Mouse (Mus musculus): ENCODE data around the gene Clca3a1.
A peak's percentile ranks its signal among the peaks of the same experiment; 100 is the strongest.

Gene Clca3a1

GRCm38 (mm10) chr3:144719088-144719900 lies 41.5 kb downstream of the Clca3a1 start:
- no peak for DNase-seq (ENCODE audit: low read depth)

DNA sequence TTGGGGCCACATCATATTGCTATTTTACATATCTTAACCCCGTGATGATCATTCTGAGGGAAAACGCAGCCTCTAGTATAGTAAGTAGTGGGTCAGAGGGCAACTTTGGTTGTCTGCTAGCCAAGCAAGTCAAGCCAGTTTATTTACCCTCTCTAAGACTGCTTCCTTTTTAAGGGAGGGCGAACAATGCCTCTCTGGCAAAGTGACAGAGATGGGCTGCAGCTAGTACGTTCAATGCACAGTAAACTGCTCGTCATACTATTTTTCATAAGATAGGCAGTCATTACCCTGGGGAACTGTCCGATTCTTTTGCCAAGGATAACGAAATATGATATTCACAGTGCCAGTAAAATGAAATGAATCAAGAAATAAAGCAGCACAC lies 42.1 kb downstream of the Clca3a1 start:
- peak; percentile 30 for DNase-seq (ENCODE audit: low read depth)

GRCm38 (mm10) chr3:144717835-144718234 lies 42.9 kb downstream of the Clca3a1 start:
- no peak for DNase-seq (ENCODE audit: low read depth)

GRCm38 (mm10) chr3:144717121-144717520 lies 43.7 kb downstream of the Clca3a1 start:
- no peak for DNase-seq (ENCODE audit: low read depth)

- DNase-seq (ENCODE audit: low read depth): no peak
Measured at GRCm38 (mm10) chr3:144715901-144716300, 44.9 kb downstream of the Clca3a1 start.

- DNase-seq (ENCODE audit: low read depth): no peak
Measured at GRCm38 (mm10) chr3:144715033-144715432, 45.7 kb downstream of the Clca3a1 start.

DNA sequence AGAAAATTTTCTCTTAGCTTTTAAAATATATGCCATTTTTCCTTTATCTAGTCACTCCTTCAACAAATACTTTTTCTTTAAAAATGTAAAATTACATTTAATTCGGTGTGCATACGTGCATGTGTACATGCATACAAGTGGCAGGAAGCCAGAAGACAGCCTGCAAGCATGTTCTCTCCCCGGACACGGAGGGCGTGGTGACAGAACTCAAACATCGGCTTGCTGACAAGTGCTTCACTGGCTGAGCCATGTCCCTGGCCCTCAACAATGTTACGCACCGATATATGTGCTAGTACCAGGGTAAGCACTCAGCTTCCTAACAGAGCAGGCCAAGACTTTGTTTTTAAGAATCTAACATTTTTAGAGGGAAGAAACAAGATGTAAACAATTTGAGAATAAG lies 46.2 kb downstream of the Clca3a1 start:
- DNase-seq (ENCODE audit: low read depth): no peak

- no peak for DNase-seq (ENCODE audit: low read depth)
Measured at GRCm38 (mm10) chr3:144714126-144714525, 46.7 kb downstream of the Clca3a1 start.

DNA sequence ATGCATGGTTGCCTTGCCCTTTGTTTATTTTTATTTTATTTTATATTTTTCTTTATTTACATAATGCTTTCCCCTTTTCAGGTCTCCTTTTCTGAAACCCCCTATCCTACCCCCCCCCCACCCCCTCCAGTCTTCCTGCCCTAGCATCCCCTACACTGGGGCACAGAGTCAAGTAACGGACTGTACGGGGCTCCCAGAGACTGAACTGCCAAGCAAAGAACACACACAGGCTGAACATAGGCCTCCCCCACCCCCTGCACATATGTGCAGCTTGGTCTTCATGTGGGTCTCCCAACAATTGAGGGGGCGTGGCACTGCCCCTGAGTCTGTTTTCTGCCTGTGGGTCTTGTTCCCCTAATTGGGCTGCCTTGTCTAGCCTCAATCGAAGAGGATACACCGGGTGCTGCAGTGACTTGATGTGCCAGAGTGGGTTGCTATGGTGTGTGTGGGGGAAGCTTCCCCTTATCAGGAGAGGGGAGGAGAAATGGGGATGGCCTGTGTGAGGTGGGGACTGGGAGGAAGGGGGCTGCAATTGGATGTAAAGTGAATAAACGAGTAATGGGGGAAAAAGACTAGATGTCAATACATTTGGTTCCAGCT lies 49.1 kb downstream of the Clca3a1 start:
- no peak for DNase-seq (ENCODE audit: low read depth)

DNA sequence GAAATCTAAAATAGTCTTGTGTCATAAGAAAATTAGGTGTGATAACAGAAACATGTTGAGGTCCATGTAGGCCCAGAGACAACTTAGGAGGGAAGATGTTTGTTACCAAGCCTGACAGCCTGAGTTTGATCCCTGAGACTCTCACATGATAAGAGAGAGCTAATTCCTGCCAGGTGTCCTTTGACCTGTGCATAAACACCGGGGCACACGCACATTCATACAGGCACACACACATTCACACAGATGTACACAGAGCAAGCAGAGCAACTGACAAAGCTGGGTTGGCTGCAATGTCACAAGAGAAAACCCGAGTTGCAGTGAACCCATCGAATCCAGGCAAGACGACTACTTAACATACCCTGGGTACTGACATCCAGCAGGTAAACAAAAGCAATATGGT lies 52.2 kb downstream of the Clca3a1 start:
- no peak for DNase-seq (ENCODE audit: low read depth)

DNA sequence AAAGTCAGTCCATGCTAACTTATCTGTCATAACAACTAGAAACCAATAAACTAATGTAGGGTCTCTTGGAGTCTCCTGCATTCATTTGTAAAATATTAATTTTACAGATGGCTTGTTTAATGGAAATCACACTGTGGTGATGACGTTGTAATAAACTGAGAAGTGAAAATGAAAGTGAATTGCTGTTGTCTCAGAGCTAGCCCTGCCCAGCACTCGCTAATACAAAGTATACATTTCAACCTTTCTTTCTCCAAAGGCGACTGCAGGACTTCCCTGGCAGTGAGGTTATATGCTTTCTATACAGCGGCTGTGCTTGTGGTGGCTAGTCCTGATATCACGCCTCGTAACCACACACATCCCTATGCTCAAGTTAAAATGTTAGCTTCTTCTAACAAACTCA lies 56.8 kb downstream of the Clca3a1 start:
- no peak for DNase-seq (ENCODE audit: low read depth)

DNA sequence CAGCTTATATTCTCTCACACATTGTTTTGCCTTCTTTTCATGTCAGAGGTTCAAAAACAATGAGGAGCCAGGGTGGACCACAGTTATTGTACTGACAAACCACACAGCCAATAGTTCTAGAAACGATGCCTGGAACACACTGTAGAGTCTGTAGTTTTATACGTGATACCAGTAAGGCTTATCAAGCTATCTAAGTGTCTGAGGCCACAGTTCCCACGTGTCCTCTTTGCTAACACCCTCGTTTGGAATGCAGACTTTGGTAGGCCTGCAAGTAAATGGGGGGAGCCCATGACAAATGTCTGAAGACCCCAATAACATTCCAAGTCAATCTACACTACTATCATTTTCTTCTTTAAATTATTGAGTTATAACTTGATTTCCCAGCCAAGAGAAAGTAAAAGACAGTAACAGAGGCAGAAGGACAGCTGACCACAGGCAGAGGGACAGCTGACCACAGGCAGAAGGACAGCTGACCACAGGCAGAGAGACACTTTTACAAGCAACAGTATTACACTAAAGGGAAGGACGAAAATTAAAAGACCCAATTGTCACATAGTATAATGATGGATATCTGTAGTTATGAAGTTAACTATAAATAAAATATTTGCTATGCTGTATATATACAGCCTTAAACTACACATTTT lies 61.9 kb downstream of the Clca3a1 start:
- no peak for DNase-seq (ENCODE audit: low read depth)

- no peak for DNase-seq (ENCODE audit: low read depth)
Measured at GRCm38 (mm10) chr3:144697942-144698341, 62.8 kb downstream of the Clca3a1 start.

DNA sequence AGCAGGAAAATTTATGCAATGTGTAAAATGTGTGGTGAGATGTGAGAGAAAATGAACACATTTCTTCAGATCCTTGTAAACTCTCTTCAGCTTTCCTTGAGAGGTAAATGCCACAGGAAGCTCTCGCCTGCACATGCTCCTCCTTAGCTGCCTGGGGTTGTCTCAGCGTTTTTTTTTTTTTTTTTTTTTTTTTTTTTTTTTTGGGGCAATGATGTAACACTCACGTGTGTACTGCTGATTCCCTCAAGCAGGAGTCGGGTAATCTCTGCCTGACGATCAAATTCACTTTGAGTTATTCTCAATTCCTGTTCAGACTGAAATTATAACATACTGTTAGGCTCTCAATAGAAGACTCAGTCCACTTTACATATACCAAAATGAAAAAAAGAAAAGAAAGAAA lies 63.6 kb downstream of the Clca3a1 start:
- no peak for DNase-seq (ENCODE audit: low read depth)

DNA sequence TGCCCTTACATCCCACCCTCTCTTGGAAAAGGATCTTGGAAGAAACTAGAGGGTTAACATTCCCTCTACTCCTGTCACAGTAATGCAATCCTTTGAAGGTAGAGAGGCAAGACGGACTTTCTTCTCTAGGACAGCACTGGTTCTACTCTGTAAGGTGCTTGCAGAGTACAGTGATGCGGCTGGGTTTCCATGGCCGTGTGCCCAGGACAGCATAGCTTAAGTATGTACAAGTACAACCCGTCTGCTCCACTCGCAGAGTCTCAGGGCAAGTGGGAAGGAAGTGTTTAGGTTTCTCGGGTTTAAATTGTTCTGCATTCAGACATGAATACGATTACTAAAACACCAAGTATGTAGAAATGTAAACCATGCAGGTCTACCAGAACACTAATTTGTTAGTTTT lies 65.8 kb downstream of the Clca3a1 start:
- no peak for DNase-seq (ENCODE audit: low read depth)

DNA sequence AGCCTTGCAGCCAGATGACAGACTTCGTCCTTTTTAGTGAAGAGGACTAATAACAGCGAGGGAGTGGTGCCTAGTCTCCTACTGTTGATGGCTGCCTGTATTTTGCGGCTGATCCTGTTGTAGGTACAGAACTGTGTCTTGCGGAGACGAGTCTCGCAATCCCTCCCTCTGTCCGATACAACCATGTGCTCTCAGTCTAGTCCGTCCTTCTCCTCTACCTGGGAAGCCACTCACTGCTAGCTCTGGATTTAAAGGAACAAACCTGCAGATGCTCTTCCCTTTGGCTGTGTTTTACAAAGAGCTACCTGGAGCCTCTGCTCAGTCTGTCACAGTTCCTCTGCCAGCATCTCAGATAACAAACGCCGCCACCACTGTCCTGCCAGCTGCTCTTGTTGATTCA lies 66.7 kb downstream of the Clca3a1 start:
- DNase-seq (ENCODE audit: low read depth): no peak

DNA sequence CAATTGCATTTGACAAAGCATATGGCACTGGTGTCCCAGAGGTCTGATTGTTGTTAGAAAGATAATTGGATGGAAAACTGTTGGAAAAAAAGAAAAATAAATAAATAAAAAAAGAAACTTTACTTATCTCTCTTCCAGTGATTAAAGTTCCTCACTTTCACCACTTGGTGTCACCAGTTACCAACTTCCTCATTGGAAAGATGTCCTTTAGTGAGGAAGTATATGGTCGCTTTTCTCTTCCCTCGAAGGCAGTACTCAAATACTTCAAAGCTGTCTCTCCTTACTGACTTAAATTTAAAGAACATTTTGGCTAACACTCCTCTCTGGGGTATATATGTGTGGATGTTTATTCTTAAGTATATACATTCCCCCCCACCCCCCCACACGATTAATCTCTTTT lies 68.7 kb downstream of the Clca3a1 start:
- DNase-seq (ENCODE audit: low read depth): no peak

- no peak for DNase-seq (ENCODE audit: low read depth)
Measured at GRCm38 (mm10) chr3:144689236-144689635, 71.5 kb downstream of the Clca3a1 start.

- DNase-seq (ENCODE audit: low read depth): no peak
Measured at GRCm38 (mm10) chr3:144688284-144688683, 72.5 kb downstream of the Clca3a1 start.

GRCm38 (mm10) chr3:144687618-144688017 lies 73.2 kb downstream of the Clca3a1 start:
- no peak for DNase-seq (ENCODE audit: low read depth)

DNA sequence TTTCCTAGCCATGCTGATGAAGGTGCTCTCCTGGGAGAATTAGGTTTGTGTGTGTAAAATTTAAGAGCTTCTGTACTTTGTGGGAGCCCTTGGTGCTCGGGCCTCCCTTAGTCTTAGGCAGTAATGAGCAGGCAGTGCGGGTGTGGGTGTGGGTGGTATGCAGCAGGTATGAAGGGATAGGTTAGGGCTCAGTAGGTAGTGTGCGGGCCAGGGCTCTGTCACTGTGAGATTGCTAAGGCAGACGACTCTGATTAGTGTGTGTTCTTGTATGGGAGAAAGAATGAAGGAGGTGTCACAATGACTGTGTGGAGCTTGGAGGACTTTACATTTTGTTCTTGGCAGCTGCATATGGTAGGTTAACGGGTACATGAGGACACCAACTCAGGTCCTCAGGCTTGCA lies 74.6 kb downstream of the Clca3a1 start:
- no peak for DNase-seq (ENCODE audit: low read depth)

- DNase-seq (ENCODE audit: low read depth): no peak
Measured at GRCm38 (mm10) chr3:144683136-144683814, 77.5 kb downstream of the Clca3a1 start.

DNA sequence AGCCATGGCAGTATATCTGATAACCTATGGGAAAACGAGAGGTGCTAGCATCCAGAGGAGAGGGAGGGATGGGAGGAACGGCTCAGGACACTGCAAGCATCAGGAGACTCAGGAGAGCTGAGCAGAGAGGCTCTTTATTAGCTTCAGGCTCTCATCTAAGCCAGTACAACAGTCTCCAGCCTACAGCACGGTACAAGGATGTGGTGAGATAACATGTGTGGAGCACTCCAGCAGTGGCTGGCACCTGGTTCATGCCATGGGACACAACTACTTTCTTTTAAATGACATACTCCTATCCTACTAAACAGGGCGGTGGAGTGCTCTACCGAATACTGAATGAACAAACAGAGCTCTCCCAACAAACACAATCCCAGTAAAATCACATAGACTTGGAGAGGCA lies 79.2 kb downstream of the Clca3a1 start:
- DNase-seq (ENCODE audit: low read depth): no peak
